Mouse (Mus musculus) kidney, adult 2 months (tissue): ENCODE measurements around the gene Vmn2r34.
"Not testable (repeated sequence)": the region's sequence is repeated elsewhere in the genome, so short reads cannot be mapped to it uniquely, and the experiment has no call there.

Source experiments
- CTCF ChIP-seq: fragments of 200-500 bp; conservative IDR thresholded peaks from 2 replicates; pipeline ENCODE4 v1.5.1; 2011; ENCODE audit warnings: low read depth, mild to moderate bottlenecking, control low read depth, low read length, moderate library complexity, mixed read lengths; ENCODE audit not compliant: insufficient read depth, insufficient read length
- POLR2A ChIP-seq: fragments of 200-500 bp; IDR thresholded peaks from one replicate; pipeline ENCODE4 v1.6.1; 2011; ENCODE audit warnings: low read depth, low read length, control low read depth

- TF ChIP-seq POLR2A, CTCF: not testable (repeated sequence)
Measured at GRCm38 (mm10) chr7:7689413-7689812, at the start of gene Vmn2r34.
